Mouse (Mus musculus): Measurements from ENCODE around the gene Pds5a. TPM values are rescaled to one million over a fixed set of nuclear protein-coding genes. Genes with fewer than 3 reads are reported as not detected.
"Not testable (repeated sequence)": the region's sequence is repeated elsewhere in the genome, so short reads cannot be mapped to it uniquely, and the experiment has no call there.

Pds5a gene
- total RNA-seq, 2 experiments from 2014 or later = 89.8 to 106 TPM

DNA sequence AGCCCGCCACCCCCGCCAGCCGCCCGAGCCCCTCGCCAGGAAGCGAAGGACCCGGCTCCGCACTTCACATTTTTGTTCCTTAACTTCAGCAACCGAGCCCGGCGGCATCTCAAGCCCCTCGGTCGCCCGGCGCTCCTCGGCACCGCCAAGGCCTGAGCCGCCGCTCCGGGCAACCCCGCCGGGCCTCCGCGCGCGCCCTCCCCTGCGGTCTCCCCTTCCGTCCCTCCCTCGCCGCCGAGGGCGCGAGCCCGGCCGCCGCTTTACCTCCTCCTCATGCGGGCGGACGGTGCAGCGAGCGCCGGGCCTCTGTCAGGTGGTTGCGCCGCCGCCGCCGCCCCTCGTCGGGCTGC, 612 bp downstream of the Pds5a start:
- intact Hi-C loops (cut with DNase I) = no loop called here
- DNase-seq = no peak

DNA sequence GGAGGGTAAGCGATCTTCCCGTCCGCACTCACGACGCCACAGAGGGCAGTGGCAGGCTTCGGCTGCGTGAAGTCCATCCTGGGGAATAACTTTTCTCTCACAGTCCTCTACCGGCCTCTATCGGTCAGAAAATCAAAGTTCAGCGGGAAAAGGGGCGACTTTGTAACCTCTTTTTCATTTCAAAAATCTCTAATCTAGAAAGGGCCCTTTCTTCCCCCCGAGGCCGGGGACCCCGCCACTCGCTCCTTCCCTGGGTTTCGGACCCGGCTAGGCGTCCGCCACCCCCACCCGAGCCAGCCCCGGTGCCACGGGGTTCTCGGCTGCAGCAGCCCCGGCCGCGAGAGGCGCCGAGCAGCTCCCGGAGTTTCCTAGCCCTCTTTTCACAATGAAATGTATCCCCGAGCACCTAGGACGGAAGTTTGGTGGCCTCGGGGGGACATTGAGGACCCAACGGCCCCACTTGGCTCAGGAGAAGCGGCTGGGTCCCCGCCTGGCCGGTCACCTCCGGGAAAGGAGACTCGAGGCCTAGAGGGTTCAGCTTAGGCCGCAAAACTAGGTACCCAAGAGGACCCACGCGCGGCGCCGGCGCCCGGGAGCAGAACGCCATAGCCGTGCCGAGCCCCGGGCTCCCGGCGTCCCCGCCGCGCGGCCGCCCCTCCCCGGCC, 1.1 kb downstream of the Pds5a start:
- DNase-seq = peak; percentile 58
- intact Hi-C loops (cut with DNase I) = no loop called here

DNA sequence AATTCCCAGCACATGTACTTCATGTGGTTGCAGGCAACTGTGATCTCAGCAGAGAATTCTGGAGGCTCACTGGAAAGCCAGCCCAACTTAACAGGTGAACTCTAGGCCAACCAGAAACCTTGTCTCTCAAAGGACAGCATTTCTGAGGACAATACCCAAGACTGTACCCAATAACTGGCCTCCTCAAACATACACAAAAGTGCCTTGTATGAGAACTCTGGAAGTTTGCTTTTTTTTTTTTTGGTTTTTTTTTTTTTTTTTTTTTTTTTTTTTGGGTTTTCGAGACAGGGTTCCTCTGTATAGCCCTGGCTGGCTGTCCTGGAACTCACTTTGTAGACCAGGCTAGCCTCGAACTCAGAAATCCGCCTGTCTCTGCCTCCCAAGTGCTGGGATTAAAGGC, 4.0 kb downstream of the Pds5a start:
- DNase-seq; intact Hi-C loops (cut with DNase I): not testable (repeated sequence)

DNA sequence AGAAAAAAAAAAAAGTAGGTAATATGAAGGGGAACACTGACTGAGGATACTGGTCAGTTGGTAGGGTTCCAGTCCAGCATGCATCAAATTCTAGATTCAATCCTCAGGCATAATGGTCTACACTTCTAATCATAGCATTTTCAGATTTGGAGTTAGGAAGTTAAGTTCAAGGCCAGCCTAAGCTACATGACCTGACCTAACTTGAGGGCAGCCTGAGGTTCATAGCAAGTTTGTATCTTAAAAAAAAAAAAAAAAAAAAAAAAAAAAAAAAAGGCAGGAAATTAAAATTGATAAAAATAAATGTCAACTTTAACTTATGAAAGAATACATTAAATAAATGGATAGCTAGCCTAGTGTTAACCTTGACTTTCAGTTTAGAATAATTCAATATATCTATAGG, 5.1 kb downstream of the Pds5a start:
- intact Hi-C loops (cut with DNase I) = no loop called here
- no peak for DNase-seq

DNA sequence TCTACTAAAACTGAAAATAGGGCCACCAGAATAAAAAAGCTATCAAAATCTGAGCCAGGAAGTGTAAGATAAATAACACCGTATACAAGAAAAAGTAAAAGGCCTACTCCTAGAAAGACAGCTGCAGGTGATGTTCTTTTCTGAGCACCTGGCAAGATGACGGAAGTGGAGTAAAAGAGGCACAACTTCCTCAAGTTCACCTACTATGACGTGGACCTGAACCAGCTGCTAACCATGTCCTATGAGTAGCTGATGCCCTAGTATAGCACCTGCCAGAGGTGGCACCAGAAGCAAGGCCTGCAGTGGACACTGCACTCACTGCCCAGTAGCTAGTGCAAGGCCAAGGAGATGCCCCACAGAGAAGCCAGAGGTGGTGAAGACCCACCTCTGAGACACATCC, 9.3 kb downstream of the Pds5a start:
- DNase-seq = no peak
- intact Hi-C loops (cut with DNase I) = no loop called here

DNA sequence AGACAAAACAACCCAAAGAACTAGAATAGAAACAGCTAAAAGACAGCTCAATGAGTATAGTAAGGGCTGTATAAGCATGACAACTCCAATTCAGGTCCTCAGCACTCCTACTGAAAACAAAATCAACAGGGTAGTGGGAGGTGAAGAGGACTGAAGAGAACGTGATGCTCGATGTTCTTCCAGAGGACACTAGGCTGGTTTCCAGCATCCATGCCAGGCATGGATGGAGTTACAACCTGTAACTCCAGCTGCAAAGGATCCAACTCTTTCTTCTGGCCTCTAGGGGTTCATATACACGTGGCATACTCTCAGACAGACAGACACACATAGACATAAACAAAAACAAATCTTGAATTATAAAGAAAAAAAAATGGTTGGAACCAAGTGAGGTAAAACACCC, 11.3 kb downstream of the Pds5a start:
- DNase-seq = no peak
- intact Hi-C loops (cut with DNase I) = no loop called here

DNA sequence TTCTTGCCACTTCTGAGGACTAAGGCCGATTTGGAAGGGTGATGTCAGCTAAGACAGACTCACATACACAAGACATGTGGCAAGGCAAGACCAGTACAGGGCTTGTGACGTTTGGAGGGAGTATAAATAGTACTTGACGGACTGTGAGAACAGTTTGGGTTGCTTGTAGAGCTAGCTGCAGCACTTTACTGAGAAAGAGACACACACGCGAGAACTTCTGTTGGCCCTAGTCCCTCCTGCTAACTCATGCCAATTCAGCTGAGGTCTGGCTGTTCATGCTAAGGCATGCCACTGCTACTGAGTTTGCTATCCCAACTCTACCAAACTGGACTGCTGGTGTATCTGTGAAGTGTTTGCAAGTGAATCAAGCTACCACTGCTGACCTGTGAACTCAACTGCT, 19.2 kb downstream of the Pds5a start:
- DNase-seq = peak; percentile 4
- intact Hi-C loops (cut with DNase I) = no loop called here

DNA sequence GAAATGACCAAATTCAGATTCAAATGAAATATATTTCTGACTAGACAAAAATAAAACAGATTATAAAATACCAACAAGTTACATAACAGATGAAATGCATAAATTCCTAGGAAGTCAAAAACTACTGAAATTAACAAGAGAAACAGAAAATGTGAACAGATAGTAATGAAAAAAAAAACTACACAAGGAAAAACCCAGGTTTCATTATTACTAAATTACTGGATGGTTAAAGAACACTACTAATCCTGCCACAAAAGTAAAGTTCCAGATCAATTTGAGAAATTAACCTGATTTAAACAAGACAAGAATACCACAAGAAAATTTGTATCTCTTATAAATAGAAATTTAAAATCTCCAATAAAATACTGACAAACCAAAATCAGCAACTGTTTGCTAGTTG, 25.9 kb downstream of the Pds5a start:
- intact Hi-C loops (cut with DNase I) = no loop called here
- no peak for DNase-seq

DNA sequence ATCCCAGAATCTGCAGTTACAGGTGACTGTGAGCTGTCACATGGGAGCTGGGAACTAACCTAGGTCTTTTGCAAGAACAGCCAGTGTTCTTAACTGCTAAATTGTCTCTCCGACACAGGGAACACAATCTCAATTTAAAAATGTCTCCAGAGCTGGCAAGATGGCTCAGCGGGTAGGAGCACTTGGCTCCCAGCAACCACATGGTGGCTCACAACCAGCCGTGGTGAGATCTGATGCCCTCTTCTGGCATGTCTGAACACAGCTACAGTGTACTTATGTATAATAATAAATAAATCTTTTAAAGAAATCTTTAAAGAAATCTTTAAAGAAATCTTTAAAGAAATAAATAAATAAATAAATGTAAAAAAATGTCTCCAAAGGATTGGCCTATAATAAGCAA, 30.4 kb downstream of the Pds5a start:
- no peak for DNase-seq

DNA sequence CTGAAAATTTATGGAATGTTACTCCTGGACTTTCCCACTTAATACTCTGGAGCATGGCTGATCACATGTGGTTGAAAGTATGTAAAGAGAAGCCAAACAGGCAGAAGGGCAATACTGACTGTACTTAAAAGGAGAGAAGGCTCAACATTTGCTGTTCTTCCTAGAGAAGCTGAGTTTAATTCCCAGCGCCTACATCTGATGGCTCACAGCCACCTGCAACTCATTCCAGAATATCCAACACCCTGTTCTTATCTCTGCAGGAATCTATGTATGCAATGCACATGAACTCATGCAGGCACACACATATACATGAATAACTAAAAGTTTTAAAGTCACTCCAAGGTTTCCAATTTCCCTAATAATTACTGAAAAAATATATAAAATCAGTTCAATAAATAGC, 32.7 kb downstream of the Pds5a start:
- no peak for DNase-seq
- intact Hi-C loops (cut with DNase I) = no loop called here

More for the DNA sequence above, 30.4 kb downstream of the Pds5a start:
- intact Hi-C loops (cut with DNase I) = no loop called here

DNA sequence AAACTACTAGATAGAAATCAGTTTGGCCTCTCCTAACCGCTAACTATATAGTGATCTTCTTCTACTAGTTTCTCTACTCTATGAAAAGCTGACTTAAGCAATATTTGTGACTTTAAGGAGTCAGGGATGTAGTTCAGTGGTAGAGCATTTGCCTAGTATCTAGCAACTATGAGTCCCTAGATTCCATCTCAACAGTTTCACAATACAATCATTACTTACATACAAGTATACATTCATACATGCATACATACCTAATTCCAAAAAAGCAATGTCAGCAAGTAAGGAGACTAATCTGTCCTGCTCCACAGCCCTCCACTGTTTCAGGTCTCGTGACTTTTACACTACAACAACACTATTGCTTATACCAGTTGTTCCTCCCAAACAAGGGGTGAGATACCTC, 36.1 kb downstream of the Pds5a start:
- intact Hi-C loops (cut with DNase I) = no loop called here
- DNase-seq = no peak

DNA sequence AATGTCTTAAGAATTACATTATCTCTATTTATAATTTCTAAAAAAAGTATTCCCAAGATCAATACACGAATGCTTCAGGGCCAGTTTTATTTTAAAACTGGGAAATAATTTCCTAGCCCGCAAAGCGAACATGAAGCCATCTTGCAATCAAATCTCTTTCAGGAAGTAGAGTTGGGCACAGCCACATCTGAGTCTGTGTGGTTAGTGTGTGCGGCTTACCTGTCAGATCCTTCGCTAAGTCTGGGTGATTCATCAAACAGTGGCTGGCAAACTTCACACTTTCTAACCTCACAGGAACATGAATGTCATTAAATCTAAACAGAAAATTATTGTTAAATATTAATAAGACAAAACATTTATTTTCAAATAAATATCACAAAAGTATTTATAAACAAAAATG, 44.3 kb downstream of the Pds5a start:
- intact Hi-C loops (cut with DNase I) = no loop called here
- no peak for DNase-seq

DNA sequence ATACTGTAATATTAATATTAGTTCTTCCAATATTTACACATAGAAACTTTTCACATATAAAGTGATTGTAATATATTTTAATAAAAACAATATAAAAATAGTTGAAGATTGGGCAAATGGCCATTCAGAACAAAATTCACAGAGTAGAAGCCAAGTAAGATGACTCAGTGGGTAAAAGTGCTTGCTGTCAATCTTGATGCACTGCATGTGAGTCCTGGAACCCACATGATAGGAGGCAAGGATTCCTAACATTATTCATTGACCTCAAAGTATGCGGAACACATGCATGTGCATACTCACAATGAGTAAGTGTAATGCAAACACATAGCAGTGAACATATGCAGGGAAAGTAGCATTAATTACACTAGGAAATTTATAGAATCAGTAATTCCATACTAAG, 59.2 kb downstream of the Pds5a start:
- DNase-seq = no peak
- intact Hi-C loops (cut with DNase I) = no loop called here

DNA sequence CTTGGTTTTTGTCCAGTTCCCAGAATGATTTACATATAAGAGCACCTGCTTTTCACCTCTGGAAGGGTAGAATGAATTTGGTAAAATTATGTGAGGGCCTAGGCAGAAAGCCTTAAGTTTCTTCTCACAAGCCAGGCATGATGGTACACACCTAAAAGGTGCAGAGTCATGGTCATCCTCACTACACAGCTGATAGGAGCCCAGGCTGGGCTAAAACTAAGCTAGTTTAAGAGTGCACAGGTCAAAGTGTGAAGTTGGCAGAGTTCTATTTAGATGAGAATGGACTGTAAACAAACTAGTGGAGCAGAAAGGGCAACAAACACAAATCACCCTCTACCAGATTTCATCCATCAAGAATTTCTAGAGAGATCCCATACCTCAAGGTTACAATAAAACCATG, 73.7 kb downstream of the Pds5a start:
- intact Hi-C loops (cut with DNase I) = no loop called here
- DNase-seq = no peak

DNA sequence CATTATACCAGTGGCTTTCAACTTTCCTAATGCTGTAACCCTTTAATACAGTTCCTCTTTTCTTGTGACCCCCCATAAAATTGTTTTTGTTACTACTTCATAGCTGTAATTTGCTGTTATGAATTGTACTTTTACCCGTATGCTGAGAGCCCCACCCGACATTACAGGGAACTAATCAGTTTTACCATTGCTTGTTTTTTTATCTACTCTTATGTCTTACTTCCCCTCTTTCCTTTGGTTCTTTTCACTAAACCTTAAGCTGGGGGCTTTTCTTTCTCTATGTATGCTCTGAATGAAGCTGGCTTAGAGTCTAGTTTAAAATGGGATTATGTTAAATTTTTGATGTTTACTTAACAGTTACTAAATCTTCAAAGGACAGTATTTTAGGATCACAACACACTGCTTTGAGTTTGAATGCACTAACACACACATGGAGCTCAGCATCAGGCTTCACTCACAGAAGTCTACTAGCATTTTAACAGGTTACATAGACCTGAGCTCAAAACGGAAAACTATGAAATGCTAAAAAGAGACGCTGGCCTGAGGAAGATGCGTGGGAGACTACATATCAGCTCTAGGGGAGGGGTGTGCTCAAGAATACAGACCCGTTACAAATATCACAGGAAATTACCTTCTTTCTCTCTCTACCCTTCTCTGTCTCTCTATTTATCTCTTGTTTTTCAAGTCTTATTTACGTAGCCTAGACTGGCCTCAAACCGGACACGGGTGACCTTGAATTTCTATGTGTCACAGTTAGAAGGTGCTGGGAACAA, 84.7 kb downstream of the Pds5a start:
- intact Hi-C loops (cut with DNase I) = no loop called here

DNA sequence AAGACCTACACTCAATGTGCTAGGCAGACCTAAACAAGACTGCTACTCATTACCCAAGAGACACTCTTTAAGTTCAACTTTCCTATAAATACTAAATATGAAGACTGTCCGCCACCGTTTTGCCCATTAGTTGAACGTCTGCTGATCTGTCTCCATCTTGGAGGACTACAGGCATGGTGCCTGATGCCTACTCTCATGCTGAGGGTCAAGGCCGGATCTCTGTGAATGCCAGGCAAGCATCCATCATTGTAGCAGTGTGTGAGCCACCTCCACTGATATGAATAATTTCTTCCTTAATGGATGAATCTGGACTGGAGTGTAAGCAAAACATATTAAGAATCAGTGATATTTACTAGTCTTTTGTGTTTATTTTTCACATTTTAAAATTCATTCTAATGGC, 87.5 kb downstream of the Pds5a start:
- no peak for DNase-seq
- intact Hi-C loops (cut with DNase I) = no loop called here

More for the DNA sequence above, 84.7 kb downstream of the Pds5a start:
- DNase-seq = no peak

DNA sequence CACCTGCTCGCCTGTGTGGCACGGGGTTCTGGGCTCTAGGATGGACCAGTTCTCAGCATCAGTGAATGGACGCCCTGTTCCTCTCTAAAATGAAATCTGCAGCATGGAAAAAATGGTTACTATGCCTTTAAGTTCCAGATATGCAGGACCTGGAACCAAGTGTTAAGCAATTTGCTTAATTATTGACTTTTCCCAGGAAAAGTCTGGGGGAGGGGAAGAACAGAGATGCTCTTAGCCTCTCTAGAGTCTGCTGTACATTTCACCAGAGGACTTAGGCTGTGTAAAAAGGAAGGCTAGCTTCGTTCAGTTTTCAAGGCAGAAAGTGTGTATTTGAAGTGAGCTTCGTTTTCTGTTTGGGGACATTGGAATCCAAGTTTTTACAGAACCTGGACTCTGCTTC, 88.3 kb downstream of the Pds5a start:
- intact Hi-C loops (cut with DNase I) = no loop called here
- DNase-seq = no peak

DNA sequence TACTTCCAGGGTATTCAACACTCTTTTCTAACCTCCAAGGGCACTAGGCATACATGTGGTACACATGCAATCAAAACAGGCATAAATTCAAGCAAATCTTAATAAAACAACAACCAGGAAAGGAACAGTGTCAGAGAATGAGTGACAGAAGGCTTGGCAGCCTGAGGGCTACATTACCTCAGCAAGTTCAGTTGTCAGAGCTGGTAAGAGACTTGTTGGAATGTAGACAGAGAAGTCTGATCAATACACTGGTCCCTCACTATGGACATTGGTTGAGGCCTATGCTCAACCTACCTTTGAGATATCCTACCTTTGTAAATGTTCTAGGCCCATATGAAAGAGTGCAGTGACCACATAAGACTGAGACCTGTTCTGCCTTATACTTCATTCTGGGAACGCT, 91.3 kb downstream of the Pds5a start:
- intact Hi-C loops (cut with DNase I) = no loop called here
- DNase-seq = no peak

DNA sequence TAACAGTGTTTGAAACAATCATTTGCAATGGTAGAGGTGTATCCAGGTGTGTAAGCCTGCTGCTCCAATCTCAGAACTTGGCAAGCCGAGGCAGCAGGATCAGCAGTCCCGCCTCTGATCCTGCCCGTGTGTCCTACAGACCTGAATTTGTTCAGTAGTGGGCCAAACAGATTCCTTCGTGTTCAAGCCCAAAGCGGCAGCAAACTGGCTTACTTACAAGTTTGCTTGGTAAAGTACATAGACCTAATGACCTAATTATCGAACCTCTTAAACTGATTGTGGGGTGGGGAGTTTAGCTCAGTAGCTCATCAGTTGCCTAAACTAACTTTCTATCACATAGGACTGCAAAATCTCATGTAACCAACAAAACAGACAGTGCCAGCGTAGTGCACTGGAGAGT, 98.4 kb downstream of the Pds5a start:
- DNase-seq = no peak

DNA sequence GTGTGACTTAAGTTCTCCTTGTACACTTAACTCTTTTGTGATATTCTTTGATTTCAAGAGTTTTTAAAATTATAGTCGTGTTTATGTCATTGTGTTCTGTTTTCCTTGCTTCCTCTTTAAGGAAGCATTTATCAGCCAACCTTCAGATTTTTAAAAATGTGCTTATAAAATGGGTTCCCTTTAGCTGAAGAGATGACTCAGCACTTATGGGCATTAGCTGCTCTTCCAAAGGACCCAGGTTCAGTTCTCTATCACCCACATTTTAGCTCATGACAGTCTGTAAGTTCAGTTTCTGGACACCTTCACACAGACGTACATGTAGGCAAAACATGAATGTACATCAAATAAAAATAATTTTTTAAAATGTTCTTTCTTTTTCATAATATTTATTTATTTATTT, 105.7 kb downstream of the Pds5a start:
- intact Hi-C loops (cut with DNase I) = no loop called here
- DNase-seq = no peak

More for the DNA sequence above, 98.4 kb downstream of the Pds5a start:
- intact Hi-C loops (cut with DNase I) = no loop called here

DNA sequence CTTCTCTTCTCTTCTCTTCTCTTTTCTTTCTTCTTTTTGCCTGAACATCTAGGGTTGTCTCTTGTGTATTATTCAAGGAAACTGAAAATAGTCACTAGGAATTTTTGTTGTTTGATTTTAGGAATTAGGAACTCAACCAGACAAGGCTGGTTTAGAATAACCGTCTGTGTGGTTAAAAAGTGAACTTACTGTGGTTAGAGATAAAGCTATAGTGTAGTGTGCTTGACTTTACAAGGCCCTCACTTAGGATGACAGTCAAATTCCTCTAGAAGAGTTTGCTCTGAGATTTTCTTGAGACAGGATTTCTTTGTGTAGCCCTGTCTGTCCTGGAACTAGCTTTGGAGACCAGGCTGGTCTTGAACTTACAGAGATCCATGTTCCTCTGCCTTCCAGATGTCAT, 107.9 kb downstream of the Pds5a start:
- intact Hi-C loops (cut with DNase I) = no loop called here
- DNase-seq = no peak

DNA sequence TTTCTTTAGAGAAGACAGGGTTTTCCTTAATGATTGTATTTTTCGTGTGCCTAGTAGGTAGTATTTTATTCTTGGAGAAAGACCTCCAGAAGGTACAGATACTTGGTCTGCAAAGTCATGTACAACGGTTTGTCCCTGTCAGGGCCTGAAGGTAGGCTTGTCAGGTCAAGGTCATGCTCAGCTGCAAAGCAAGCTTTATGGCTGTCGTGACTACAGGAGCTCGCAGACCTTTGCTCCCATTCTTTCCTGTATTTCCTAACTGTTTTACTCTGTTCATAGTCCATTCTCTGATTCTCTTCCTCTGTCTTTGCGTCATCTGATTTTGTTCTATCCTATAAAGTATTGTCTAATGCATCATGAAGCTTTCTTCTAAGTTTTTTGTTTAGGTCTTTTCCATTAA, 111.8 kb downstream of the Pds5a start:
- DNase-seq = no peak
- intact Hi-C loops (cut with DNase I) = no loop called here

DNA sequence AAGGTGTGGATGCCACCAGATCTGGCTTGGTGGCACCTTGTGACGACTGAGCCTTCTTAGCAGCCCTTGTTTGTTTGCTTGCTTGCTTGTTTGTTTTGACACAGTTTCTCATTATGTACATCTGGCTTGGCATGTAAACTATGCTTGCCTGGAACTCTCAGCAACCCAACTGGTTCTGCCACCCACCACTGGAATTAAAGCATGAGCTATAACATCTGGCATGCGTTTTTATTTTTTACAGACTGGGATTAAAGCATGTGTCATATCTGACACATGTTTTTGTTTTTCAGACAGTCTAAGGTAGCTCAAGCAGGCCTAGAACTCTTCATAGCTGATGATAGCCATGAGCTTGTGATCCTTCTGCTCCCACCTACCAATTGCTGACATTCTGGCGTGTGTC, 119.5 kb downstream of the Pds5a start:
- no peak for DNase-seq
- intact Hi-C loops (cut with DNase I) = no loop called here

All from left cerebral cortex, postnatal 4 days (tissue).